8 mouse cellular contexts compared by ENCODE assay signal in the genomic region with DNA sequence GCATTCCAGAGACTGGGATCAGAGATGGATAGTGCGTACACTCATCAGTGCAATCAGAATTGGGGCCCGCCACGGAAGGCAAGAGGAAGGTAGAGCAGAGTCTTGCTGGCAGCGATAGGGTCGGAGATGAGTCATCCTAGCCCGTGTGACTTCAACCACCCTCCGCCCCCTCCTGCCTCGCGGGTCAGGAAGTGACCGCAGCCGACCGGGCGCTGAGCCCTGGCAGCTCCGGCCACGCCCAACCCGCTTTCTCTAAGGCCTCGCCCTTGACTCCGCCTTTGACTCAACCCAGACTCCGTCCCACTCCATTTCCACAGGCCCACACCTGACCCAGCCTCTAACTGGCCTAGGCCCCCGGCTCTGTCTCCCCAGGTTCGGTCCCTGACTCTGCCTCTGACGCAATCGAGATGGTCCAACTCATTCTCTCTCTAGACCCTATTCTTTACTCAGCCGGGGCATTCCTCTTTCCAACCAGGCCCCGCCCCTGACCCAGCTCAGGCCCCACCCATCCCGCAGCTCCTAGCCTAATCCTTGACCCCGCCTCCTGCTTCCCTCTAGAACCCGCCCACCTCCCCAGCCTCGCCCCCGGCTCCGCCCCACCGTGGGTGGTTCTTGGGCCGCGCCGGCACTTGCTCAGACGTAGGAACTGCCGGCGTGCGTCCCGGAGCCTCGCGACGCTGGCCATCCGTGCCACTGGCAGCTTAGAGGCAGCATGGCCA. TPM values are rescaled to one million over a fixed set of nuclear protein-coding genes. Genes with fewer than 3 reads are reported as not detected.
A peak's percentile ranks its signal among the peaks of the same experiment; 100 is the strongest.
DNase-seq lines count a peak whose midpoint lies in the region; ATAC-seq lines count a peak whose summit lies in the region.

Nt5dc3 (plus strand) TSS at position 608 of the 719 bp plus-strand sequence.

- H3K9me3 ChIP-seq in heart, embryonic 10.5 days, result no peaks in the 10 kb centered on the region
- no peaks in the 10 kb centered on the region for H3K9me3 ChIP-seq in kidney, embryonic 15.5 days (replicated peaks)

- H3K4me2 ChIP-seq in kidney, embryonic 15.5 days, result peak within 1 kb of the TSS; percentile 98

- H3K27ac ChIP-seq in heart, embryonic 10.5 days, result peak within 1 kb of the TSS; percentile 95
- H3K27ac ChIP-seq in kidney, embryonic 15.5 days, result peak within 1 kb of the TSS; percentile 89

- peaks cover 36% of the 10 kb centered on the region for H3K4me1 ChIP-seq in heart, embryonic 10.5 days
- peaks cover 36% of the 10 kb centered on the region for H3K4me1 ChIP-seq in kidney, embryonic 15.5 days

- ATAC-seq in erythroblast, adult 5-6 weeks (replicated peaks; ENCODE audit: low FRiP score, poor library complexity, severe bottlenecking), result peak; percentile 96
- peak; percentile 97 for ATAC-seq in kidney, embryonic 15.5 days (replicated peaks; ENCODE audit: low FRiP score)
- ATAC-seq in monocyte, adult 5-6 weeks (replicated peaks; ENCODE audit: insufficient number of reproducible peaks, low FRiP score, low TSS enrichment, poor library complexity, severe bottlenecking), result peak; percentile 87

- no peaks in the 10 kb centered on the region for H3K27me3 ChIP-seq in heart, embryonic 10.5 days (ENCODE audit: insufficient read depth, poor library complexity, severe bottlenecking)
- no peaks in the 10 kb centered on the region for H3K27me3 ChIP-seq in kidney, embryonic 15.5 days

- DNase-seq in B cell, adult 2 months, result peak; percentile 97 to 98
- peak; percentile 99 for DNase-seq in brain, adult 2 months (ENCODE audit: low read depth, low spot score)
- peak; percentile 99 for DNase-seq in heart, embryonic 10.5 days (ENCODE audit: low spot score)
- DNase-seq in liver, result peak; percentile 98
- DNase-seq in spleen, postnatal 4 days (ENCODE audit: low spot score in 2 of 2), result peak; percentile 96

- H3K36me3 ChIP-seq in heart, embryonic 10.5 days, result no peaks in the 10 kb centered on the region
- no peaks in the 10 kb centered on the region for H3K36me3 ChIP-seq in kidney, embryonic 15.5 days

- peak within 1 kb of the TSS; percentile 70 for H3K9ac ChIP-seq in kidney, embryonic 15.5 days

- under 1% methylated on average over 44 of the region's 44 CpGs for WGBS in heart, embryonic 10.5 days
- under 1% methylated on average over 44 of the region's 44 CpGs for WGBS in kidney, embryonic 15.5 days

- H3K4me3 ChIP-seq in heart, embryonic 10.5 days, result peak within 1 kb of the TSS; percentile 84
- peak within 1 kb of the TSS; percentile 77 for H3K4me3 ChIP-seq in kidney, embryonic 15.5 days (replicated peaks)

RNA-seq across cellular contexts. Expression of gene Nt5dc3, which starts in this region (rescaled TPM):
- 1.3 and 1.5 TPM in 2 replicates for total RNA-seq in erythroblast, adult 5-6 weeks (2015; ENCODE audit: low replicate concordance)
- total RNA-seq in erythroblast, adult 5-6 weeks (2017; ENCODE audit: low replicate concordance), result 0.17 and 0.70 TPM in 2 replicates
- polyA plus RNA-seq in heart, embryonic 10.5 days (2016; fragmentation: Nextera tagmentation; extraction: Ambion mirVana), result 1.4 and 1.6 TPM in 2 replicates
- 1.2 and 1.4 TPM in 2 replicates for polyA plus RNA-seq in kidney, embryonic 15.5 days (2015; fragmentation: Nextera tagmentation; extraction: Ambion mirVana)
- total RNA-seq in monocyte, adult 5-6 weeks (2017), result 2.2 to 4.7 TPM (median 2.6 TPM) in 3 replicates

Comparison
In these comparisons a context has a peak if more than half of its experiments do, and no peak if none do; other contexts are left out.
1. Peak in every context shown above with its lines: DNase-seq, ATAC-seq, H3K4me3 ChIP-seq and H3K27ac ChIP-seq.